Mouse (Mus musculus): Measurements from ENCODE around the gene Dmac2.

Gene Dmac2

DNA sequence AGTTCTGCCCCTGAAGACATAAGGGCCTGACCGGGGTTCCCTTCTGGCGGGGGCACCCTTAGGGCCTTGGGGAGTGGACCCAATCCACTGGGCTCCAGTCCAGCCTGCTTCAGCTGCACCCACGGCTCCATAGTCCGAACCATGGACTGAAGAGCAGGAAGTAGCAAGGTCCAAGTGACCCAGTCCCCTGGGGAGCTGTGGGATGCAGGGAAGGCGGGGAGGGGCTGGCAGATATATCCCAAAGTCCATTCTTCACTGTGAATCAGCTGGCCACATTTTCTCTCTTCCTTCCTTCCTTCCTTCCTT lies 3.6 kb upstream of the Dmac2 start, which contains the start of gene Erich4:
Gene Erich4 (minus strand): TSS at position 187 of the 306 bp plus-strand sequence.
- DNase-seq (ENCODE audit: low spot score in 2 of 2), result no peak

DNA sequence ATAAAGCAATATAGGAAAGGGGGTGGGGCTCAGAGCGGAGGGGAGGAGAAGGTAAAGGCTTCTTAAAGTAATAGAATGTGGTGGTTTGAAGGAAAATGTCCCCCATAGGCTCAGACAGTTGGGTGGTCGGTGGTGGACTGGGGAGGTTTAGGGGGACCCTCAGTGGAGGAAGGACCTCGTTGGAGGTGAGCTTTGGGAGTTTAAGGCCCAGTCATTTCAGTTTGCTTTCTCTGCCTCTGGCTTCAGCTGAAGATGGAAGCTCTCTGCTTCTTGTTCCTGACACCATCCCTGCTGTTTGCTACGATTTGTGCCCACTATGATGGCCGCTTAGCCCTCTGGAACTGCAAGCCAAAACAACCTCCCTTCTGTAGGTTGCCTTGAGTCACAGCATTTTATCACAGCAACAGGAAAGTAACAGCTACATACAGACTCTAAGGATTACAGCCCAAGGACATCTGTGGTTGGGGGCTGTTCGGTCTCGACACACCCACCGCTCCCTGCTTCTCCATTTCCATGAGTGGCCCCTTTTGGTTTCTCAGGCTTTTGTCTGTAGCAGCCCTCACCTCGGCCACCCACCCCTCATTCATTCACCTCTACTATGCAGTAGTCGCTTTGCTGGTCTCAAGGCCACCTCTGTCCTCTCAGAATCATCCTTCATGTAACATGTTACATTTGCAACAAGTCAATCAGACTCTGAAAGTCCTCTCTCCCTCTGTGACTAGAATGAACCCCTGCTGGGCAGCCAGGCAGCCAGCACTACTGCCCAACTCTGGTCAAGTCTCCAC lies 1.6 kb upstream of the Dmac2 start:
- DNase-seq (ENCODE audit: low spot score in 2 of 2), result no peak

DNA sequence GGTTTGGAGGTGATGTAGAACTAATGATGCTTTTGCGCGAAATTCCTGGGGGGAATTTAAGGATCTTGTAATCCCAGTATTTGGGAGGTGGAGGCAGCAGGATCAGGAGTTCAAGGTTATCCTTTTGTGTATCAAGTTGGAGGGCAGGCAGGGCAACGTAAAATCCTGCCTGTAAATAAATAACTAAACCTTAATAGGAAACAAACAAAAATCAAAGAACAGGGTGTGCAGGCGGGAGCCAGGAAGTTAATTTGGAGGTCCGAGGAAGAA lies 443 bp downstream of the Dmac2 start:
- DNase-seq (ENCODE audit: low spot score in 2 of 2), result no peak

DNA sequence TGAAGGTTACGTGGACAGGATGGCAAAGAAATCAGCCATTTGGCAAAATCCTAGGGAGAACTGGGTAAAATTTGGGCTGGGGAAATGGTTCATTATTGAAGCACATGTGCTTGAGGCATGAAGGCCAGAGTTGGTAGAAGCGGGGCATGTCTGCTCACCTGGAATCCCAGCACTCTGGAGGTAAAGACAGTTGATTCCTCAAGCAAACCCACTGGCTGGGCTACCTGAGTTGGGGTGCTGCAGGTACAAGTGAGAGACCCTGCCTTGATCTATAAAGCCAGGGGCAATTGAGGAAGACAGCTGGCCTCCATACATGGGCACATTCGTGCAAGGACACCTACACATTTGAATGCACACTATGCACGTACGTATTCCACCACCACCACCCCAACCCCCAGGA lies 887 bp downstream of the Dmac2 start:
- DNase-seq (ENCODE audit: low spot score in 2 of 2), result no peak

DNA sequence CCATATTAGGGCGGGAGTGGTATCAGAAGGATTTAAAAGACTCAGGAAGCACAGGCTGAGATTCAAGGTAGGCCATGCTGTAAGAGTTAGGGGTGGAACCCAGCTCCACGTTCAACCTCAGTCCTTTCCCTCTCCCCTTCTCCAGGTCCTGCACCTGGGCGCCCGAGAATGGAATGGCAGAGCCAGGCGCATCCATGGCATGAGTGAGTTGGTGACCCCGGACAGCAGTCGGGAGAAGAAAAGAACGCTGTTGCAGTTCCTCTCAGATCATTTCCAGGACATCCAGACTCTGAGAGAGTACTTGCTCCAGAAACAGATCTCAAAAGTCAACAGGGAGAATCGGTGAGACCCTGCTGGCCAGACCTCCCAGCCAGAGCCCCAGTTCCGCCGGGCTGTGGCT lies 1.5 kb downstream of the Dmac2 start:
- no peak for DNase-seq (ENCODE audit: low spot score in 2 of 2)

DNA sequence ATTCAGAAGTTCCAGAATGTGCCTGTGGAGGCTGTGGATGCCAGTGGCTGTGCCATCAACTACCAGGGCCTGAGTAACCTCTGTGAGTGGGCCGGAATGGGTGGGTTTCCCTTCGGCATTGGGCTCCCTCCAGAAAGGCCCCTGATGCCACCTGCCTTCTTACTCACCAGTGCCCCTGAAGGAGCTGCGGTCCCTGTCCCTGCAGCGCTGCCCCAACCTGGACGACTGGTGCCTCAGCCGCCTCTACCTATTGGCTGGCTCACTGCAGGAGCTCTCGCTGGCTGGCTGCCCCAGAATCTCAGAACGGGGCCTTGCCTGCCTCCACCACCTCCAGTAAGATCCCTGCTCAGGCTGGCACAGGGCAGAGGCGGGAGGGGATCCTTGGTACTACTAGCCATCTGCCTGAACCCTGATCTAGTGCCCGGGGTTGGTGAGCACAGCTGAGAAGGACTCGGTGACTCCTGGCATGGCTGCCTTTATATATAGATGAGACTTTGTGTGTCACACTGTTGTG lies 4.7 kb downstream of the Dmac2 start:
- no peak for DNase-seq (ENCODE audit: low spot score in 2 of 2)

DNA sequence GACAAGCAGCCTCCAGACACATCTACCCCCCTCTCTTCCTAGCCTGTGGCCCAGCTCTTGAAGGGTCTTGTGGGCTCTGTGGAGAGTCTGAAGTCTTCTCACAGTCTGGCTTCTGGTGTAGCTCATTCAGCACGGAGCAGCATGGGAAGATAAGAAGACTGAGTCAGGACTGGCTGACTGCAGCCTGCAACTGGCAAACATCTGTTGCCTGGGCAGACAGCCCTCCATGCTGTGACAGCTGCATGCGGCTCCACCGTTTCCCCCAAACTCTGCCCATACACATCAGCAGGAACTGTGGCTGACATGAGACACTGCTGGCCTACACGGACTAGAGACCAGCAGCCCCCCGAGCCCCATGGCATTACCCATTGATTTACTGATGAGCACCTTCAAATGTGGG lies 5.6 kb downstream of the Dmac2 start:
- no peak for DNase-seq (ENCODE audit: low spot score in 2 of 2)

DNA sequence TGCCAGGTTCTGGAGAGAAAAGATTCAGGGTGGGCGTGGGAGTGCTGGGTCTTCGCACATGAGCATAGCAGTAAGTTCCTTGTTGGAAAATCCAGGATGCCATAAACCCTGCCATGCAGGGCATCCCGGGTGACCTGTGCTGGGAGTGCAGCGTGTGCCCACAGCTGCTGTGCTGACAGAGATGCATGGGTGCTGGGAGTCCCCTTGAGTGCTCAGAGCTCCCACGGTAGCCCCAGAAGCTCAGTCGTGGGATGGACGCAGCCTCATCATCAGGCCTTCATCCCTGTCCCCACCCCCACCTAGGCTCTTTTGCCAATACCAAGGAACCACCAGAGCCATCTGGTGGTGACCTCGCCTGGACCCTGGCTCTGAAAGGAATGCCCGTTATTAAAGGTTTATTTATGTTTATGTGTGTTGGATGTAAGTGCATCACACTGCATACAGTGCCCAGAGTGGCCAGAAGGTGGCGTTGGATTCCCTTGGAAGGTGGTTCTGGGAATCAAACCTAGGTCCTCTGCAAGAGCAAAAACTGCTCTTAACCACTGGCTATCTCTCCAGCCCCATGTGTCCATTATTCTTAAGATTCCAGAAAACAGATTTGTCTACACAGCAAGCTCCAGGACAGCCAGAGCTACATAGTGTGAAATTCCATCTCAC lies 6.5 kb downstream of the Dmac2 start:
- DNase-seq (ENCODE audit: low spot score in 2 of 2), result peak in 1 of 2 experiments; percentile 67

DNA sequence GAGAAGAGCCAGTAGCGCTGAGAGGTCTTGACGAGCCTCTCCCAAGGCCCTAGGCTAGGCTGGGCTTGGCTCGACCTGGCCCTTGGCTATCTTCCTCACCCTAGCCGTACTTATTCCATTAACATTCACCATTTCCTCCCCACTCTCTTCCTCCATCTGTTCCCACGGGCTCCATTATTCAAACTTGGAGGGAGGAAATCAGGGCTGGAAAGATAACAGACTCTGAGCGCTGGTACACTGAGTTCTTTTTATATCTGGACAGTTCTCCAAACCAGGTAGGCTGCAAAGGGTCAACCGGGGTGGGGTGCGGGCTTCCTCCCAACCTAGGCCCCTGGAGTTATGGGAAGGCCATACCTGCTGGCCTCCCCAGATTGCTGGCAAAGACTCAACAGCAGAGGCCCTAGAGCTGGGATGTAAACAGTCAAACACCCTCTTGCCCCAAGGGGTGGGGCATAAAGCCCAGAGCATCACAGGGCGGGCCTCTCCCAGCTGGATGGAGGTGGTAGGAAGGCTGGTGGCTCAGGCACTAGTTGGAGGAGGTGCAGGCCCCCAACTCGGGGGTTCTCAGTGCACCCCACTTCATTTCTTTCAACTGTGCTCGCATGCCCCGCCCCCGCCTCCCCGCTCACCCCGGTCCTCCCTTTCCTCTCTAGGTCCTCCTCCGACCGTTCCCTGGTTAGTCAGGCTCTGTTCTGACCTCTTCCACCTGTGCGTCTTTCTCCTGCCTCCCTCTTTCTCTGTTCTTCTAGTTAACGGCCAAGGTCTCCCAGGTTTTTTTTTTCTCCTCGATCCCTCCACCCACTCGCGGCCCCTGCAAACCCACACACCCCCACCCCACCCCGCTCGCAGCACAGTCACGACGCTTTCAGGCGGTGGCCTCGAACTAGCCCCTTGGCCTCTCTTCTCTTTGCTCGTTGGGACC lies 7.6 kb downstream of the Dmac2 start, which contains the start of gene B3gnt8:
Gene B3gnt8 (plus strand): TSS at position 146 of the 922 bp plus-strand sequence.
- peak; percentile 48 to 60 for DNase-seq (ENCODE audit: low spot score in 2 of 2)

DNA sequence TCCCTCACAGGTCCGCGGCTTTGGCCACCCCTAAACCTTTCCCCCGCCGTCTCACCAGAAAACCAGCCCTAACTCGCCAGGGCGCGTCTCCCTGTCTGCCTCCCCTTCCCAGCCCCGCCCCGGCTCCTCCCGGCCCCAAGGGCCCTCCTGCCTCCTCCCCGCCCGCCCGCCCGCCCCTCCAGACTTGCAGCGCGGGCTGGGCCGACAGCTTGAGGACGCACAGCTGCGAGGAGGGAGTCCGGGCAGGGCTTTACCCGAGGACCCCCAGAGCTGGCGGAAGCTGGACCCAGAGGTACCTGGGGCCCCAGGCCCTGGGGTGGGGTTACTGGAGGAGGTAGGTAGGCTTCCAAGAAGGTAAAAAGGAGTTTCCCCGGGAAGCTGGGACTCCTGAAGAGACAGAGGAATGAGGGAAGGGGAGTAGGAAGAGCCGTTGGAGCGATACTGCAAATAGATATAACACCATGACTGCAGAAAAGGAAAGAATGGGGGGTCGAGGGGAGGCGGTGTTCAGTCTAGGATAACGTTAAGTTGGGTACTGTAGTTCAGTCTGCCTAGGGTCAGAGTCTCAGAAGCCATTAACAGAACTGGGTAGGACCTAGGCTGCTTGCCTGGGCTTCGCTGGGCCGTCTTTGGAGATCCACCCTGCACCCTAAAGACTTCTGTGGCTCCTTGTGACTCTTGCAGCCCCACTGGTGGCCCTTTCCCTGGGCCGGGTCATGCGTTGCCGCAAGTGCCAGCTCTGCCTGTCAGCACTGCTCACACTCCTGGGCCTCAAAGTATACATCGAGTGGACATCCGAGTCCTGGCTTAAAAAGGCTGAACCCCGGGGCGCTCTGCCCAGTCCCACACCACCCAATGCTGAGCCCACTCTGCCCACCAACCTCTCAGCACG lies 8.5 kb downstream of the Dmac2 start:
- peak; percentile 63 for DNase-seq (ENCODE audit: low spot score in 2 of 2)

DNA sequence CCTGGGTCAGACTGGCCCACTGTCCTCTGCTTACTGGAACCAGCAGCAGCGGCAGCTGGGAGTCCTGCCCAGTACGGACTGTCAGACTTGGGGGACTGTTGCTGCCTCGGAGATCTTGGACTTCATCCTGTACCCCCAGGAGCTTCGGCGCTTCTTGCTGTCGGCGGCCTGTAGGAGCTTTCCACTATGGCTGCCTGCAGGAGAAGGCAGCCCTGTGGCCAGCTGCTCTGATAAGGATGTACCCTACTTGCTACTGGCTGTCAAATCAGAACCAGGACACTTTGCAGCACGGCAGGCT lies 9.1 kb downstream of the Dmac2 start:
- DNase-seq (ENCODE audit: low spot score in 2 of 2), result no peak

DNA sequence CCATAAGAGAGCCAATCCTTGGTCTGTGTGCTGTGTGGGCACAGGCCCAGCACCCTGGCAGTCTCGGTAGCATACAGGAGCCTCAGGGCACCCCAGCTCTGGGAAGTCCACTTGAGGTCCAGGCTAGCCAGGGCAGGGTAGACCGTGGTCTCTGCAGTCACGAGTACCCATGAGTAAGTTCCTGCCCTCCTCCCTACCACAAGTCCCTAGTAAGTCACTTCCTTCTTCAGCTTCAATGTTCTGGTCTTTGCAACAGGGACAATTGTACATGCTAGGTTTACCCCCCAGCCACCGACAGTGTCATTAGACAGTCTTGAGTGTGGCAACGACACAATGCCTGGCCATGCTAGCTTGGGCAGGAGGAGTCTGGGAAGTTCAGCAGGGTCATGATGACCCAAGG lies 13.5 kb downstream of the Dmac2 start:
- no peak for DNase-seq (ENCODE audit: low spot score in 2 of 2)

DNA sequence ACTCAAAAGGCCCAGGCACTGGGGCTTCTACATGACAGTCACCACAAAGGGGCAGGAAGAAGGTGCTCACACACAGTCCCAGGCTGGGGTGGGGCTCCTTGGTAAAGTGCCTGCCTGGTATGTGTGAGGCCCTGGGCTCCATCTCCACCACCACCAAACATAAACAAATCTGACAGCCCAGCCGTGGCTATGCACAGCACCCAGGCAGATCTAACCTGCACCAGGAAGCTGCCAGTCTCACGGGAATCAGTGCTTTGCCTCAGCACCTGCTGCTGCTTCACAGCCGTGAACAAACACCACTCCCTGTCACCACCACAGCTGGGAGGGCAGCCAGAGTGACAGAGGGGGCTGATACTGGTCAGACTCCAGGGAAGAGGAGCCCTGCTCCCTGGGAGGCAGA lies 17.2 kb downstream of the Dmac2 start:
- peak in 1 of 2 experiments; percentile 43 for DNase-seq (ENCODE audit: low spot score in 2 of 2)

DNA sequence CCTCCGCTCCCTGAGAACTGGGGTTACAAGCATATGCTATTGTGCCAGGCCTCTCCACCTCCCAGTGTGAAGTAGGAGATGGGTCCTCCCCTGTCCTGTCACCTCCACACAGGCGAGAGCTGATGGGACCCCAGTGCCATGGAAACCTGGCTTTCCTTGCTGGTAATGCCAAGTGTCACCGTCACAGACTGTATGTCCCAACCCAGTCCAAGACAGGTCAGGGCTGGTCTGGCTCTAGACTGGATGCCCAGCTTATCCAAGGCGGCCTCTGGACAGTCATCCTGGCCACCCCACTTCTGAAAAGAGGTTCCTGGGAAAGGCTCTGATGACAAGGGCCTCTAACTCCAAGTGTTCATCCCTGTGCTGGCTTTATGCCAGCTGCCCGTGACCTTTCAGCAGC lies 17.9 kb downstream of the Dmac2 start:
- DNase-seq (ENCODE audit: low spot score in 2 of 2), result no peak

DNA sequence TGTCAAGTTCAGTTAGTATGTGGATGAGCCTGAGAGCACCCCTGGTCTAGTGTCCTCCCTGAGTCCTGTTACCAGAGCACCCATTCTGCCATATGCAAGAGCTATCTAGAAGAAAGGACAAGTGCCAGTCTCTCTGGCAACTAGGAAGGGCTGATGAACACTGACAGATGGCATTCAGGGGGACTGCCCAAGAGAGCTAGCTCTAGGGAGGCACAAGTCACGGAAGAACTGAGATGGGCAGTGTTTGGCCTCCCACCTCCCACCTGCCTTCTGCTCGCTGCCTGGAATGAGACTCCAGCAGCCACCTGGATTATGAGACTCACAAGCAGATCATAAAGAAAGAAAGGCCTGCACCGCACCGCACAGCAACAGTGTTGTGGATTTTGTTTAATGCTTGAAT lies 20.5 kb downstream of the Dmac2 start:
- DNase-seq (ENCODE audit: low spot score in 2 of 2), result no peak

DNA sequence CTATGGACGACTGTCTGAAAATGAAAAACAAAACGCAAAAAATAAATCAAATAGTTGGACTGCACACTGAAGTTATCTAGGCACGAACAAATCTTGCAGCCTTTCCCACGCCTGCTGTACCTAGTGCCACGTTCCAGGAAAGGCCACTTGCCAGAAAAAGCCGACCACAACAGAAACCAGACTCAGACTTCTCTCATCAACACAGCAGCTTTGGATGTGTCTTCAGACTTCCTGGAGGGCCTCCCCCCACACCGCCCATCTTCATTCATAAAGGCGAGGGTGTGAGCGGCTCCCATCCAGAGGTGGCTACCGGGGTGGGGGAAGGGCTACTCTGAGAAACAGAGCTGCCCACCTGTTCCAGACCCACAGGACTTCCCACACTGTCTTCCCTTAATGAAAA lies 24.9 kb downstream of the Dmac2 start:
- DNase-seq (ENCODE audit: low spot score in 2 of 2), result no peak

DNA sequence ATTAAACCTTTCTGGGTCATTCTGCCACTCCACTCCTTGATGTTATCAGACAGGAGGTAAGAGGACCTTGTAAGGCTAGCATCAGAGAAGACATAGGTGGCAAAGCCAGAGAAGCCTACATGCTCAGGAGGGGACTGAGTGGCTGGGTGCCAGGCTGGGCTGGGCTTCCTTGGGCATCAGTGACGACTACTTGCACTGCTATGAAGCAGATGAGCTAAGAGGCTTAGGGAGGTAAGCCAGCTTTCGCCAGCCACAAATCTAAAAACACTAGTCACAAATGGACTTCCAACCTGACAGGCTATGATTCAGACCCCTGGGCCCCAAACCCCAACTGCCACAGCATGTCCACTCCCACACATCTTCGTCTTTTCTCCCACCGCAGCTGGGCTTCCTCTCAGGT lies 25.4 kb downstream of the Dmac2 start:
- no peak for DNase-seq (ENCODE audit: low spot score in 2 of 2)

DNA sequence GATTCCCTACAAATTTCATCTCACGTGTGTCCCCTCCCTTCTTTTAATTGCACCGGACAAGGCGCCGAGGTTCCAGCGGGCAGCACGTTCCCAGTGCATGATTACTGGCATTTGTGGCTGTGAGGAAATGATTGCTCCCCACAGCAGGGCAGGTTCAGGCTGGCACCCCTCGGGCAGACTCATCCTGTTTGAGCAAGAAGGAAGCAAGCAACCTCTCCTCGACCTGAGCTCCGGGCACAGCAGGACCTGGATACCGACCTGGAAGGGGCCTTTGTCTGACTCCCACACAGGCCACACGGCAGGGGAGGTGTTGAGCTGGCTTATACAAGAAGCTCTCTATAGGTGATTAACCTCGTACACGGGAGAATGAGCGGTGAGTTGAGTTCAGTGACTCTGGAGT lies 25.9 kb downstream of the Dmac2 start:
- DNase-seq (ENCODE audit: low spot score in 2 of 2), result peak in 1 of 2 experiments; percentile 33

DNA sequence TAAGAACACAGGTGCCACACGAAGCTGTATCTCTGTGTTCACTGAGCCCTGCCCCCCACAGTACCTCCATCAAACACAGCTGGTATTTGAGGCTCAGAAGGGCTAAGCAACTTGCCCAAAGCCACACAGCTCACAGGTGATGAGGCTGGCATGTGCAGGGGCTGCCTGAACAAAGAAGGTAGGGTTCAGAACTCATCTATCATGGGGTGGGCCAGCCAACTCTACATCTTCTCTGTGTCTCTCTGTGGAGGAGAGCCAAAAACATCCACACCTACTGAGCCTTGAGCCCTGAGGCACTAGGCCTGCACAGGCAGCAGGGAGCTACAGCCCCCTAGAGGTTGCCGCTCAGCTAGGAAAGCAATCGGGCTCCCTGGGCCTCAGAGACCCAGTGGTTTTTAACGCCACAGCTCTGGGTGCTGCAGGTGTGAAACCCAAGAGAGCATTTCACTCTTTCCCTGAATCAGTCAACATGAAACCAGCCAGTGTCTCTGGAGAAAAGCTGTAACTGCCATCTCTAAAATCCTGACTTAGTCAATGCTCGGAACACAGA lies 28.4 kb downstream of the Dmac2 start:
- DNase-seq (ENCODE audit: low spot score in 2 of 2), result peak; percentile 75 to 83

DNA sequence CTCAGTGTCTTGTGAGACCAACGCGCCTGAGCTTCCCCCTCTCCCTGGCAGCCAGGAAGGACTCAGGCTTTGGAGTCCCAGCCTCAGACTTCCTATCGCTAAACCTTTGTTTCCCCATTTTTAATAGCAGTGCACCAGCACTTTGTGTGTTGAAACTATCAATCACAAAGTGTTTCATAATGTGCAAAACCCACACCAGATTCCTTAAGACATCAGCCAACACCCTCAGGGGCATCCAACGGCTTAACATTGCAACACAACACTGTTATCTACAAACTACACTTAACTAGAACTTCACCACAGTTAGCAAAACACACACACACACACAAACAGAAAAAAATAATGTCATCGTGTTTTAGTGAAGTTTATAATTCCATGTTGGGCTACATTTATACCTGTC lies 30.6 kb downstream of the Dmac2 start:
- DNase-seq (ENCODE audit: low spot score in 2 of 2), result no peak

DNA sequence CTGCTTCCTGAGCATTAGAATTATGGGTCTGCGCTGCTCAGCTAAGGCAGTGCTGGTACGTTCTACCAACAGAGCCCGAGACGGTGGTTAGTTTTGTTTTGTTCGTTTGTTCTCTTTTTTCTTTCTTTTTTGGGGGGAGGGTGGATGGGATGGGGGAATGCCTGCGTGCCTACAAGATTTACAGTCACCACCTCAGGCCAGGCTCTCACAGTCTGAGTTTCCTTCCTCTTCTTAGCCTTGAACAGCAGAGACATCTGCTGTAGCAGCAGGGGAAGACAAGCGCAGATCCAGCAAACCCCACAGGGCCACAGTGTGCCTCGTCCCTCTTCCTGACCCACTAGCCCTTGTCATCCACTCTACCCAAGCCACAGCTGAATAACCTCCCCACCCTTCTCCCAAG lies 32.1 kb downstream of the Dmac2 start:
- DNase-seq (ENCODE audit: low spot score in 2 of 2), result peak in 1 of 2 experiments; percentile 42
